Mouse (Mus musculus) cerebellum, adult (tissue): ENCODE measurements around the gene Vmn2r41.
"Not testable (repeated sequence)": the region's sequence is repeated elsewhere in the genome, so short reads cannot be mapped to it uniquely, and the experiment has no call there.

Experiments used
- ATAC-seq: cut with Nextera tagmentation; 2 replicates; pipeline ENCODE4 v1.9.2; 2017; ENCODE audit warnings: mild to moderate bottlenecking, moderate library complexity, mixed read lengths; ENCODE audit not compliant: insufficient number of reproducible peaks, low FRiP score, low TSS enrichment

Vmn2r41 gene

GRCm38 (mm10) chr7:8161554-8161953 is at the start of gene Vmn2r41:
Vmn2r41 (minus strand) TSS chr7:8161654.
- not testable (repeated sequence) for ATAC-seq

DNA sequence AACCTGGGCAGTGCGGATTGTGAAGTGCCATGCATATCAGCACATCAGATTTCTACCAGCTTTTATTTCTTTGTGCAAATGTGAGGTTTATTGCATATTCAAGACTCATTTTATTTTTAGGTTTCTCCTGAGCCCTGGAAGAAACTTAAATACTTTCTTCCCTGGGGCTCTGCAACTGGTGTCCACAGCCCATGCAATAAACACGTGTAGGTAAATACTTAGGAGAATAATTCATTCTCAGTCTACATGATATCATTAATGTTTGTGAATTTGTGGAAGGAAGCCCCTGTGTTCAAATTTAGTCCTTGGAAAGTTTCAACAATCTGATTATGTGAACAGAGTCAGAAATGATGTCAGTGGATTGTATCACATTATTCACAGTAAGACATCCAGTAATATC is 38.8 kb upstream of the Vmn2r41 start, which contains the start of gene Vmn2r42:
Gene Vmn2r42 (minus strand): TSS at position 101 of the 400 bp plus-strand sequence.
- not testable (repeated sequence) for ATAC-seq

- ATAC-seq: not testable (repeated sequence)
Measured at GRCm38 (mm10) chr7:8092871-8093270, 68.6 kb downstream of the Vmn2r41 start.
